Mouse (Mus musculus) small intestine, adult 2 months (tissue): ENCODE measurements around the gene Meox2.

Experiments
- CTCF ChIP-seq: fragments of 200-500 bp; IDR thresholded peaks from 2 replicates; pipeline ENCODE4 v1.5.1; 2012; ENCODE audit warnings: low read depth, mild to moderate bottlenecking, control low read depth, inconsistent platforms, low read length, moderate library complexity, mixed read lengths; ENCODE audit not compliant: insufficient replicate concordance, insufficient read length; ENCODE audit errors: extremely low read depth
- POLR2A ChIP-seq: fragments of 200-500 bp; IDR thresholded peaks from 2 replicates; pipeline ENCODE4 v1.6.1; 2012; ENCODE audit warnings: low read depth, mild to moderate bottlenecking, control low read depth, inconsistent platforms, low read length, moderate library complexity

GRCm38 (mm10) chr12:37183689-37184088 is 75.3 kb downstream of the Meox2 start:
- peak; percentile 50; the same call in 1 of the 2 replicates for TF ChIP-seq CTCF
- no peak for TF ChIP-seq POLR2A
